Mouse (Mus musculus) limb, embryonic 13.5 days (tissue): Measurements from ENCODE around the gene Naa11. TPM values are rescaled to one million over a fixed set of nuclear protein-coding genes. Genes with fewer than 3 reads are reported as not detected.

ENCODE experiments used
- ATAC-seq: fragments of 200-750 bp; cut with Nextera tagmentation; 2 replicates; pipeline ENCODE4 v1.8.0; 2017; ENCODE audit warnings: low read depth, moderate number of reproducible peaks, moderate TSS enrichment; ENCODE audit not compliant: low FRiP score
- H3K27ac ChIP-seq: fragments of 300-500 bp; sonication (generic); 2 replicates; pipeline ENCODE4 v1.5.1; 2015; ENCODE audit warnings: inconsistent platforms, mild to moderate bottlenecking, moderate library complexity
- H3K27me3 ChIP-seq: fragments of 300-500 bp; sonication (generic); 2 replicates; pipeline ENCODE4 v1.6.1; 2015; ENCODE audit warnings: mild to moderate bottlenecking, inconsistent platforms
- H3K36me3 ChIP-seq: fragments of 300-500 bp; sonication (generic); 2 replicates; pipeline ENCODE4 v1.6.1; 2015; ENCODE audit warnings: inconsistent platforms, mild to moderate bottlenecking, moderate library complexity
- H3K4me1 ChIP-seq: fragments of 300-500 bp; sonication (generic); 2 replicates; pipeline ENCODE4 v1.6.1; 2015; ENCODE audit warnings: inconsistent platforms
- H3K4me2 ChIP-seq: fragments of 300-500 bp; sonication (generic); replicated peaks from 2 replicates; pipeline ENCODE4 v1.6.1; 2015; ENCODE audit warnings: inconsistent platforms, mild to moderate bottlenecking, moderate library complexity
- H3K4me3 ChIP-seq: fragments of 300-500 bp; sonication (generic); 2 replicates; pipeline ENCODE4 v1.5.1; 2015; ENCODE audit warnings: moderate library complexity, mild to moderate bottlenecking, inconsistent platforms
- H3K9ac ChIP-seq: fragments of 300-500 bp; sonication (generic); 2 replicates; pipeline ENCODE4 v1.6.1; 2015; ENCODE audit warnings: mild to moderate bottlenecking, inconsistent platforms
- H3K9me3 ChIP-seq: fragments of 300-500 bp; sonication (generic); 2 replicates; pipeline ENCODE4 v1.6.1; 2016; ENCODE audit warnings: inconsistent platforms
- WGBS: fragments of 180-500 bp; shearing (Covaris S2); methylation state at CpG from one replicate; pipeline ENCODE4 v1.1.7; 2015; 5-methylcytosine and 5-hydroxymethylcytosine counted together
- polyA plus RNA-seq: library from polyadenylated mRNA; unstranded; fragments of >200 nt; fragmentation: Nextera tagmentation; extraction: Ambion mirVana; gene quantifications from 2 replicates; pipeline ENCODE4 v1.2.1, GENCODE M21; 2015

Gene Naa11
- polyA plus RNA-seq, 1 experiment from 2014 or later: not detected

DNA sequence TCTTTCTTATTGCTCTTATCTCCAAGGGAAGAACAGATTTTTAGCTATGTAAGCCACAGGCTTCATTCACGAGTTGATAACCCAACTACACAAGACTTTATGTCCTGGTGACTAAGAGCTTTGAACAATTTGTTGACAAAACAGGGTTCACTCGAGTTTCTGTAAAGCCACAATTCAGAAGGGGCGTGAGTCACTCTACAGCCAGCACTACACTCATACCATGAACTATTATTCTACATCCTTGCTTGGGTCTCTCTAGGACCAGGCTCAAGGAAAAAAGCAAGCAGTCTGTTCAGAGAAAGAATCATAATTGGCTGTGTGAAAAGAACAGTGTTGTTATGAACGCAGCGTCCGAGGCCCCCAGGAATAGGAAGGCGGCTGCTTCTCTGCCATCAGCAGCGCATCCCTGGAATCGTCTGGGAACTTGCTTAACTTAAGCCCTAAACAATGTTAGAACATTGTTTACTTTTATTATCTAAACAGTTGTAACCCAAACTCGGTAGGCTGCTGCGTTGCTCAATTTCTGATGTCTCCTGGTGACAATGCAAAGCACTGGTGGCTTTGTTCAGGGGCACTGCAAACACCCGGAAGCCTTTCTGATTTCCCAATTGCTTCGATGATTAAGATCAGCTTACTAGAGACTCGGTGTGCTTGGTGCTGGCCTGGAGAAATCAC, 9.5 kb downstream of the Naa11 start:
- H3K9ac ChIP-seq: no peak overlapping the region
- H3K27ac ChIP-seq: no peak overlapping the region
- H3K4me2 ChIP-seq: no peak overlapping the region
- H3K36me3 ChIP-seq: no peaks in the 10 kb centered on the region
- H3K4me3 ChIP-seq: no peak overlapping the region
- no peak for ATAC-seq
- WGBS: 59% methylated on average over 14 of the region's 14 CpGs
- no peaks in the 10 kb centered on the region for H3K4me1 ChIP-seq
- no peaks in the 10 kb centered on the region for H3K27me3 ChIP-seq
- no peaks in the 10 kb centered on the region for H3K9me3 ChIP-seq

DNA sequence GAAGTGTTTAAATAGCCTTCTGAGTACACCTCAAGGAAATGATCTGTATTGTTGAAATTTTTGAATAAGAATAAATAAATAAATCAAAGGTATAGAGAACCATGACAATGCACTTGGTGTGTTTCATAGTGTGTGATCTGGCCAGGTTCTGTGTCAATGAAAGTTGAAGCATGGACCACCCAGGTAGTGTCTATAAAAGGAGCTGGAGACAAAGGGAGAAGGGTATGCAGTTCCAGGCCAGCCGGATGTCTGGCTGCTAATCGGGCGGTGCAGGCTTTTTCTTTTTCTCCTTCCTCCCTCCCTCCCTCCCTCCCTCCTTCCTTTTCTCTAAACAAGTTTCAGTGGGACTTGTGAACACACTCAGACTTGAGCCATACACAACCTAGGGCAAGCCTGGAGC, 12.2 kb downstream of the Naa11 start:
- no peak overlapping the region for H3K9ac ChIP-seq
- H3K4me3 ChIP-seq: no peak overlapping the region
- WGBS: 34% methylated on average over 3 of the region's 3 CpGs
- H3K9me3 ChIP-seq: no peaks in the 10 kb centered on the region
- no peak overlapping the region for H3K27ac ChIP-seq
- H3K4me1 ChIP-seq: no peaks in the 10 kb centered on the region
- ATAC-seq: no peak
- no peaks in the 10 kb centered on the region for H3K27me3 ChIP-seq
- no peak overlapping the region for H3K4me2 ChIP-seq
- no peaks in the 10 kb centered on the region for H3K36me3 ChIP-seq

DNA sequence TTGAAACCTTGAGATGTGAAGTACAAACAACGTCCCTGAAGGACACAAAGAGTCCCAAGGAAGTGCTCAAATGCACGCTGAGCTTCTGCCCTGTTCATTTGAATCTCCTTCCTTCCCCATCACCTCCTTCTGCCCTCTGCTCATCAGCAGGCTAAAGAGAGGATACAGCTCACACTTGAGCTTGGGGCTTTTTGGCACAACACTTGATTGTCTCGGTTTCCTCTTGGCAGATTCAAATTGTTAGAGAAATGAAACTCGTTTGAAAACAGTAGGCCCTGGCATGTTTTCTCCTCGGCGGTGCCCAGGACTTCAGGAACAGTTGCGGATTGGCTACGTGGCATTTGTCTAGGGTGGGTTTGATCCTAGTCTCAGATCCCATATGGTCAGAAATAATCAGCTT, 27.4 kb downstream of the Naa11 start:
- Histone ChIP-seq H3K9me3 (no peaks in the 10 kb centered on the region), H3K4me1 (no peaks in the 10 kb centered on the region; the same call in 1 of the 2 replicates), H3K4me2 (no peak overlapping the region), H3K36me3 (no peaks in the 10 kb centered on the region), H3K27ac (no peak overlapping the region), H3K27me3 (no peaks in the 10 kb centered on the region), H3K9ac (no peak overlapping the region), H3K4me3 (no peak overlapping the region)
- 81% methylated on average over 8 of the region's 8 CpGs for WGBS
- no peak for ATAC-seq

DNA sequence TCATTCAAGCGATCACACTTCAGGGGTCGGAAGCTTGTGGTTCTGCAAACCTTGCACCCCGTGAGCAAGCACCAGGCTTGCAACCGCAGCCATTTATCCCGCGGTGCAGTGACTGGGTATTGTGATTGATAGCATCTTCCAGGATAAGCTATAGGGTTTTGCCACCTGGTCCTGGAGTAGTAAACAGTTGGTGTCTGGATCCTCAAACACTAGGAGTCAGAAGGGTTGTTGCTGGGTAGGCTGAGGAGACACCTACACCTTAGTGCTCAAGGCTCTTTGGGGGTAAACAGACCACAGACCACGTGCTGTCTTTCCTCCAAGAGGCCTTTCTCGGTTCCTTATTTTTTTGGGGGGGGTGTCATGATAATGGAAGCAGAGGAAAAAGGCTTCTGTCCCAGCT, 27.9 kb downstream of the Naa11 start:
- no peaks in the 10 kb centered on the region for H3K36me3 ChIP-seq
- ATAC-seq: no peak
- H3K9ac ChIP-seq: no peak overlapping the region
- no peaks in the 10 kb centered on the region; the same call in 1 of the 2 replicates for H3K4me1 ChIP-seq
- H3K4me2 ChIP-seq: no peak overlapping the region
- no peak overlapping the region for H3K4me3 ChIP-seq
- WGBS: 48% methylated on average over 8 of the region's 8 CpGs
- H3K9me3 ChIP-seq: no peaks in the 10 kb centered on the region
- no peak overlapping the region for H3K27ac ChIP-seq
- no peaks in the 10 kb centered on the region for H3K27me3 ChIP-seq

DNA sequence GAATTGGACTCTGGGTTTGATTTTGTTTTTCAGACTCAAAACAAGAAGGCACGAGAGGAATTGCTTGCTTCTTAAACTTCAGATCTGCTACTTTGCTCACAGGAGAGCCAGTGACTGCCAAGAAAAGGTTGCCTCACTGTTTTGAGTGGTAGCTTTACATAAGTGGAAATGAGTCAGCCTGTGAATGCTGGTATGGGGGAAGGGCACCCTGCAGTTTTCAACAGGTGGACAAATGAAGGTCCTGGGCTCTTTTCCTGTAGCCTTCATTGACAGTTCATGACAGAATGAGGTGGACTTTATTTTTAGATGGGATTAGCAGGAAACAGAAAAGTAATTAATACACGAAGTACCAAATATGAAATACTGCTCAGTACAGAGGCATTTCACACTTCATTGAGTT, 29.6 kb downstream of the Naa11 start:
- no peak for ATAC-seq
- Histone ChIP-seq H3K27me3 (no peaks in the 10 kb centered on the region), H3K27ac (no peak overlapping the region), H3K4me3 (no peak overlapping the region), H3K4me1 (no peaks in the 10 kb centered on the region; the same call in 1 of the 2 replicates), H3K9me3 (no peaks in the 10 kb centered on the region), H3K9ac (no peak overlapping the region), H3K36me3 (no peaks in the 10 kb centered on the region), H3K4me2 (no peak overlapping the region)
- WGBS: 42% methylated on average over 2 of the region's 2 CpGs

DNA sequence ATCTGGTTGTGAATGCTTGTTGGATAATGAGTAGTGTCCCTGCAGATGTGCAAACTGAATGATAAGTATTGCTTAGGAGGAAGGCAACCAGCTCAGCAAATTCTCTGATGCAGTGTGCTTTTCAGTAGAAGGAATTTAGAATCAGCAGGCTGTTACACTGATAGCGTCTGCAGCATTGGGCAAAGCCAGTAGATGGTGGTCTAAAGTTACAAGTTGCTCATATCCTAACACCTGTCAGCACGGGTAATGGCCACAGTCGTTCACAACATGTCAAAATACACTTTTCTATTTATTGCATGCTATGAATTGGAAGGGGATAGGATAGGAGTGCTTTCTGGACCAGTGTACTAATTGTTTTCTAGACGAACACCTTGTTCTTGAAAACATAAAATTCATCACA, 33.1 kb downstream of the Naa11 start:
- 61% methylated on average over 4 of the region's 4 CpGs for WGBS
- Histone ChIP-seq H3K9me3 (no peaks in the 10 kb centered on the region), H3K4me3 (no peak overlapping the region), H3K4me1 (no peaks in the 10 kb centered on the region; the same call in 1 of the 2 replicates), H3K36me3 (no peaks in the 10 kb centered on the region), H3K27ac (no peak overlapping the region), H3K4me2 (no peak overlapping the region), H3K9ac (no peak overlapping the region), H3K27me3 (no peaks in the 10 kb centered on the region)
- ATAC-seq: no peak

DNA sequence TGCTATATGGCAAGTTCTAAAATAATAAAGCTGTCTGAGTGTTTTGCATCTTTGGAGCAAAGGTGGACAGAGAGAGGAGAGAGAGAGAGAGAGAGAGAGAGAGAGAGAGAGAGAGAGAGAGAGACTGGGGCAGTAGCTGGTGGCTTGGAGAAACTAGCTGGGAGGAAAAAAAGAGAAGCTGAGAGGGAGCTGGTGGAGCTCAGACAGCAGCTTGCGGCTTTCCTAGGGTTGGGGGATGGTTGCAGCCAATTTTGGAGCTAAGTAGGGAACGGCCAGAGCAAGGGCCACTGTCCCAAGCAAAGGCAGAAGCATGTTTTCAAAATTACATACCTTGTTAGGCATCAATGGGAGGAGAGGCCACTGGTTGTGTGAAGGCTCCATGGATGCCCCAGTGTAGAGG, 36.0 kb downstream of the Naa11 start:
- Histone ChIP-seq H3K9me3 (no peaks in the 10 kb centered on the region), H3K4me3 (no peak overlapping the region), H3K4me2 (no peak overlapping the region), H3K4me1 (no peaks in the 10 kb centered on the region), H3K36me3 (no peaks in the 10 kb centered on the region), H3K9ac (no peak overlapping the region), H3K27ac (no peak overlapping the region), H3K27me3 (no peaks in the 10 kb centered on the region)
- no peak for ATAC-seq
- 57% methylated on average over 2 of the region's 2 CpGs for WGBS

DNA sequence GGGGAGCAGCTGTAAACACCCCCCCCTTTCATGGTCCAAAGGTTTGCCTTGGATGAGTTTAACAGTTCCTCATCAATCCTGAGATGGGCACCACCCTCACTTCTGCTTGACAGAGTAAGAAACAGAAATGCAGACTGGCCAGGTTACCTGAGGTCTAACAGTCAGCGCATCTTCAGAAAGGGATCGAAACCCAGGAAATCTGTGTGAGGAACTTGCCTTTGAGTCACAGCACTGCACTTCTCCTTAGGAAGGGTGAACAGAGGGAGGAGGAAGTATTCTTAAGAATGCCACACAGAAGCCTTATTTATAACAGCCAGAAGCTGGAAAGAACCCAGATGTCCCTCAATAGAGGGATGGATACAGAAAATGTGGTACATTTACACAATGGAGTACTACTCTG, 37.0 kb downstream of the Naa11 start:
- Histone ChIP-seq H3K4me1 (no peaks in the 10 kb centered on the region), H3K27me3 (no peaks in the 10 kb centered on the region), H3K9ac (no peak overlapping the region), H3K36me3 (no peaks in the 10 kb centered on the region), H3K9me3 (no peaks in the 10 kb centered on the region), H3K4me2 (no peak overlapping the region), H3K4me3 (no peak overlapping the region), H3K27ac (no peak overlapping the region)
- 97% methylated on average over 2 of the region's 2 CpGs for WGBS
- ATAC-seq: no peak

DNA sequence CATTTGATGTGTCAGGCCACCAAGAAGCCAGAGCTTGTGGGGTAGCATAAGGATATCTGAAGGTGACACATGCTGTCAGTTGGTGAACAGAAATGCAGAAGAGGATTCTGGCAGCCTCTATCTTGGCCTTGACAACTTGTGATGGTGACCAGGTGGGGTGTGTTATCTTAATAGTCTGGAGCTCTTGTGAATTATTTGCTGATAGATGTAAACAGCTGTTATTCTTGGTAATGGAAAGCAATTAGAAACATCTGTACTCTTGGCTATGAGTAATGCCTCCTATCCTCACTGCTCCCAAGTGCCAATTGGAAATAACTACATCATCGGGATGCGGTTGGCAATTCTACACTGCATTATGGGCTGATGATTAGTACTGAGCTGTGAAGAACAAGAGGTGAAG, 43.4 kb downstream of the Naa11 start:
- H3K27me3 ChIP-seq: no peaks in the 10 kb centered on the region
- 33% methylated on average over 2 of the region's 2 CpGs for WGBS
- H3K9ac ChIP-seq: no peak overlapping the region
- no peaks in the 10 kb centered on the region for H3K36me3 ChIP-seq
- no peak overlapping the region for H3K4me2 ChIP-seq
- no peaks in the 10 kb centered on the region for H3K4me1 ChIP-seq
- H3K9me3 ChIP-seq: no peaks in the 10 kb centered on the region
- no peak overlapping the region for H3K27ac ChIP-seq
- ATAC-seq: peak; percentile 32; the same call in 1 of the 2 replicates
- H3K4me3 ChIP-seq: no peak overlapping the region

DNA sequence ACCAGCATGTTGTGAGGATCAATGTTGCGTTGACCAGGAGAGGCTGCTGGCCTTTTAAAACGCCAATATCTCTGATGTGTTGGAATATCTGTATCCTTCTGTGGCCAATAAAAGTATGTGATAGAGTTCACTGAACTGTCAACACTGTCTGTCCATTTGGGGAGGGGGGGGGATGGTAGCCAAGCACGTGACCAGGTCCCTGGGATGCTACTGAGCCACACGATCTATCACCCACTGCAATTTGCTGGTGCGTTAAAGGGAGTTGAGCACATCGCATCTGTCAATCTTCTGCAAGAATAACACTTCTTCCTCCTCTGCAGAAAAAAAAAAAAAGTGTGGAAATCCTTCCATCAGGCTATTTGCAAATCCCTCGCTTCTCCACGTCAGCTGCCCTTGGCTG, 43.9 kb downstream of the Naa11 start:
- no peak overlapping the region for H3K4me3 ChIP-seq
- no peak overlapping the region for H3K4me2 ChIP-seq
- WGBS: 66% methylated on average over 8 of the region's 8 CpGs
- no peak for ATAC-seq
- no peaks in the 10 kb centered on the region for H3K27me3 ChIP-seq
- H3K4me1 ChIP-seq: no peaks in the 10 kb centered on the region
- no peaks in the 10 kb centered on the region for H3K9me3 ChIP-seq
- H3K36me3 ChIP-seq: no peaks in the 10 kb centered on the region
- H3K9ac ChIP-seq: no peak overlapping the region
- H3K27ac ChIP-seq: no peak overlapping the region

DNA sequence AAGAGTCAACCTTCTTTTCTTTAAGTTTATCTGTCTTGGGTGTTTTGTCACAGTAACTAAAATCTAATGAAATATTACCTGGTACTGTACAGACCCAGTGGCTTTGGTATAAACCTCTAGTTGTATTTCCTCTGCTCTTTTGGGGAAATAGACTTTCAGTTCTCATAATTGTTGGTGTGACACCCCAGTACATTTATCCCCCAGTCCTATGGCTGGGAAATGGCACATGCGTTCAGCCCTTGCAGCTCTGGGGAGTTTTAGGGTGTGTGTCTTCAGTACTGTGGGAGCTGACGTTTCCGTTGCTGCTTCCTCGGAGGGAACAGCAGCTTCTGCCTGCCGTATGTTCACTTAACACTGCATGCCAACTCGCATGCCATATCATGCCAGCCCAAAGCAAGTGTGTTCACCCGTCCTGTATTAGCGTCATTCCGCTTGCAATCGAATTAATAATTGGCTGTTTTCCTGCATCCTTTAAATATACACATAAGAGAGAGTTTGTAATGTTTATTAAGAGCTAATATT, 46.4 kb downstream of the Naa11 start:
- no peak overlapping the region for H3K9ac ChIP-seq
- no peak overlapping the region for H3K27ac ChIP-seq
- no peak overlapping the region for H3K4me2 ChIP-seq
- 89% methylated on average over 10 of the region's 10 CpGs for WGBS
- no peak for ATAC-seq
- no peaks in the 10 kb centered on the region for H3K27me3 ChIP-seq
- no peaks in the 10 kb centered on the region for H3K36me3 ChIP-seq
- H3K4me3 ChIP-seq: no peak overlapping the region
- no peaks in the 10 kb centered on the region; the same call in 1 of the 2 replicates for H3K9me3 ChIP-seq
- H3K4me1 ChIP-seq: no peaks in the 10 kb centered on the region

DNA sequence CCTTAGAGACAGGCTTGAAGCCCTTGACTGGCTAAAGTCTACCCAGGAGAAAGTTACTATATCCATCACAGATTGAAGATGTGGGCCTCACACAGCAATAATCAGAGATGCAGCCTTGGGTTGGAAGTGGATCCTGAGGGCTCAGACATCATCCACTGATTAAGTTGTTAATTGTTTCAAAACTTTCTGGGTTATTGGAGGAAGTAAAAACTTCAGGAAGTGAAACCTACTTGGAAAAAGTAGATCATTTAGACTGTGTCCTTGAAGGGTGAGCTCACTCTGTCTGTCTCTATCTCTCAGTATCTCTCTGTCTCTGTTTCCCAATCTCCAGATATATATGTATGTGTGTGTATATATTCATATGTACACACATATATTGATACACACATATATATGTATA, 47.0 kb downstream of the Naa11 start:
- no peaks in the 10 kb centered on the region; the same call in 1 of the 2 replicates for H3K9me3 ChIP-seq
- H3K36me3 ChIP-seq: no peaks in the 10 kb centered on the region
- no peaks in the 10 kb centered on the region for H3K27me3 ChIP-seq
- H3K4me1 ChIP-seq: no peaks in the 10 kb centered on the region
- no peak overlapping the region for H3K27ac ChIP-seq
- H3K9ac ChIP-seq: no peak overlapping the region
- ATAC-seq: no peak
- no peak overlapping the region for H3K4me3 ChIP-seq
- no peak overlapping the region for H3K4me2 ChIP-seq

DNA sequence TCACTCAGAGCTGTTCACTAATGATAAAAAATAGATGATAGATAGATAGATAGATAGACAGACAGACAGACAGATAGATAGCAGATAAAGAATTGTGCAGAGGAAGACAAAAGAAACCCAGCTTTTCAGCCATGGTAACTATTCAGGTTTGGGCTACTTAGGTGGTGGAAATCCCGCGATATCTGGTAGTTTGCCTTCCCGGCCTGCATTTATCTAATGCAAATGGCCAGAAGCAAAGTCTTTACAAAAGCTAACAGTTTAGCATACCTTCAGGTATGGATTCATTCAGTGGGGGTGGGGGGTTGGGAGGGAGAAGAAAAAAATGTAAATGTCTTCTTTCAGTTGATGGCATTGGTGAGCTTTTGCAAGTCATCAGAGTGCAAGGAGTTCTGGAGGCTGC, 48.0 kb downstream of the Naa11 start:
- Histone ChIP-seq H3K4me2 (no peak overlapping the region), H3K4me1 (no peaks in the 10 kb centered on the region), H3K36me3 (no peaks in the 10 kb centered on the region), H3K9me3 (no peaks in the 10 kb centered on the region; the same call in 1 of the 2 replicates), H3K4me3 (no peak overlapping the region), H3K27ac (no peak overlapping the region), H3K9ac (no peak overlapping the region), H3K27me3 (no peaks in the 10 kb centered on the region)
- no peak for ATAC-seq
- whole genome bisulfite sequencing: 80% methylated on average over 3 of the region's 3 CpGs
